Mouse (Mus musculus): Measurements from ENCODE around the gene Tcf7l1.

GRCm38 (mm10) chr6:72730560-72730849 is 58.5 kb downstream of the Tcf7l1 start:
- TF ChIP-seq CTCF (IDR thresholded peaks at IDR 0.05) (no peak), EP300 (IDR thresholded peaks at IDR 0.05) (no peak)
